Mouse (Mus musculus) embryonic facial prominence, embryonic 10.5 days (tissue): ENCODE measurements at regions not wholly inside any gene's neighbourhood (a gene's known extent, or its start where the extent isn't known, plus 50 kb on each side); places are given as distances from the start of the nearest gene placed in this dataset.
"Not testable (repeated sequence)": the region's sequence is repeated elsewhere in the genome, so short reads cannot be mapped to it uniquely, and the experiment has no call there.

ENCODE experiments used
- DNase-seq: peaks from one replicate; pipeline ENCODE4 v3.0.0-alpha.2; 2017; ENCODE audit warnings: low spot score
- H3K27ac ChIP-seq: fragments of 300-500 bp; sonication (generic); replicated peaks from 2 replicates; pipeline ENCODE4 v1.5.1; 2016; ENCODE audit warnings: mild to moderate bottlenecking
- H3K27me3 ChIP-seq: fragments of 300-500 bp; sonication (generic); replicated peaks from 2 replicates; pipeline ENCODE4 v1.6.1; 2016; ENCODE audit warnings: low read depth, mild to moderate bottlenecking; ENCODE audit not compliant: poor library complexity, severe bottlenecking
- H3K36me3 ChIP-seq: fragments of 300-500 bp; sonication (generic); replicated peaks from 2 replicates; pipeline ENCODE4 v1.6.1; 2016; ENCODE audit warnings: mild to moderate bottlenecking, moderate library complexity
- H3K4me1 ChIP-seq: fragments of 300-500 bp; sonication (generic); 2 replicates; pipeline ENCODE4 v1.6.1; 2016
- H3K4me3 ChIP-seq: fragments of 300-500 bp; sonication (generic); 2 replicates; pipeline ENCODE4 v1.5.1; 2016; ENCODE audit warnings: mild to moderate bottlenecking, moderate library complexity
- H3K9me3 ChIP-seq: fragments of 300-500 bp; sonication (generic); 2 replicates; pipeline ENCODE4 v1.6.1; 2016; ENCODE audit warnings: mild to moderate bottlenecking
- WGBS: fragments of 180-500 bp; shearing (Covaris S2); methylation state at CpG from one replicate; pipeline ENCODE4 v1.1.7; 2016; 5-methylcytosine and 5-hydroxymethylcytosine counted together

GRCm38 (mm10) chr12:32122915-32123314 lies 61.8 kb upstream of the Prkar2b start:
- DNase-seq = no peak
- Histone ChIP-seq H3K4me1 (peaks cover 6% of the 10 kb centered on the region), H3K36me3 (no peaks in the 10 kb centered on the region), H3K27ac (no peak overlapping the region), H3K27me3 (no peaks in the 10 kb centered on the region), H3K9me3 (no peaks in the 10 kb centered on the region), H3K4me3 (no peak overlapping the region)
- 71% methylated on average over 2 of the region's 2 CpGs for WGBS

GRCm38 (mm10) chr12:32122007-32122406 lies 60.9 kb upstream of the Prkar2b start:
- H3K36me3 ChIP-seq, H3K9me3 ChIP-seq, H3K27ac ChIP-seq, H3K4me3 ChIP-seq, H3K4me1 ChIP-seq, DNase-seq, H3K27me3 ChIP-seq: not testable (repeated sequence)
- WGBS = 85% methylated on average over 1 of the region's 1 CpGs

GRCm38 (mm10) chr12:32112691-32113090 lies 51.6 kb upstream of the Prkar2b start:
- 70% methylated on average over 5 of the region's 5 CpGs for WGBS

GRCm38 (mm10) chr12:32111508-32112119 lies 50.5 kb upstream of the Prkar2b start:
- Histone ChIP-seq H3K27ac (peak overlapping the region; percentile 80), H3K4me3 (0 out of 2 replicates have a peak overlapping the region, but pooled peaks have one; percentile 5), H3K4me1 (peaks cover 35% of the 10 kb centered on the region), H3K9me3 (no peaks in the 10 kb centered on the region), H3K36me3 (no peaks in the 10 kb centered on the region), H3K27me3 (no peaks in the 10 kb centered on the region)
- DNase-seq = peak; percentile 22
- 27% methylated on average over 7 of the region's 7 CpGs for WGBS

More at GRCm38 (mm10) chr12:32112691-32113090, 51.6 kb upstream of the Prkar2b start:
- DNase-seq = no peak
- Histone ChIP-seq H3K4me3 (no peak overlapping the region), H3K27me3 (no peaks in the 10 kb centered on the region), H3K4me1 (peaks cover 35% of the 10 kb centered on the region), H3K9me3 (no peaks in the 10 kb centered on the region), H3K27ac (no peak overlapping the region), H3K36me3 (no peaks in the 10 kb centered on the region)

GRCm38 (mm10) chr12:32110903-32111302 lies 49.8 kb upstream of the Prkar2b start:
- no peak overlapping the region for H3K4me3 ChIP-seq
- no peak for DNase-seq
- no peaks in the 10 kb centered on the region for H3K27me3 ChIP-seq
- peak overlapping the region; percentile 80 for H3K27ac ChIP-seq
- 45% methylated on average over 5 of the region's 5 CpGs for WGBS
- no peaks in the 10 kb centered on the region for H3K36me3 ChIP-seq
- H3K9me3 ChIP-seq = no peaks in the 10 kb centered on the region
- peaks cover 38% of the 10 kb centered on the region for H3K4me1 ChIP-seq
